Mouse (Mus musculus): Measurements from ENCODE around the gene Spty2d1.
"Not testable (repeated sequence)": the region's sequence is repeated elsewhere in the genome, so short reads cannot be mapped to it uniquely, and the experiment has no call there.

Spty2d1 gene

DNA sequence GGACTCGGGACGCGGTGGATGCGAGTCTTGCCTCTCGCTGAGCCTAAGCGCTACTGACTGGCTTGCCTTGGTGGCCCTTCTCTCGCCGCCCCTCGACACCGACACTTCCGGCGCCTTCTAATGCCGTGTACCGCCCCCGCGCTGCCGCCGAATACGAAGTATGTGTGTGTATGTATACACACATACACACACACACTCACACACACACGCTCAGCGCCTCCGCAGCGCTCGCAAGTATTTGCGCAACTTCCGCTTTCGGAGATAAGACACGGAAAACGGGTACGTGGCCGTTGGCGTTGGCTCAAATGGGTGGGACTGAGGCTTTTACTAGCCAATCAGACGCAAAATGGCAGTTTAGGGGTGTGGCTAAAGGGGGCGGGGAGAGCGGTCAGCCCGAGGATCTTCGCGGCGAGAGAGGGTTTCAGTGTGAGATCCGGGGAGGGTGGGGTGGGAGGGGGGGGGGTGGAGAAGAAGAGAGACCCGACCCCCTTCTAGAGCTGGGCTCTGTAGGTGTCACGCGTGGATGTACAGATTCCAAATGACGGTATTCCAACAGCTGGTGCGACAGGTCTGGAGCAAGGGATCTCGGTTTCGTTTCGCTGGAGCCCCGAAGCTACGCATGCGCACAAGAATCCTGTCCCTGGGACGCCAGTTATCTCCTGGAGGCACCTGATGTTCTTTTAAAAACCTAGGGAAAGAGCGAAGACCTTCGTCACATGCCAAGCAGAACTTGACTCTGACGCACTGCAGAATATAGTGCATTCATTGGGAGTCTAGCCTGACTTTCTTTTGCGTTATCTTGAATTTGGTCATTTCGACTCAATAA is at the start of gene Spty2d1:
Spty2d1 (minus strand) TSS at position 244 of the 826 bp plus-strand sequence.
- peak; percentile 100 for DNase-seq (ENCODE audit: low read depth, low spot score)

DNA sequence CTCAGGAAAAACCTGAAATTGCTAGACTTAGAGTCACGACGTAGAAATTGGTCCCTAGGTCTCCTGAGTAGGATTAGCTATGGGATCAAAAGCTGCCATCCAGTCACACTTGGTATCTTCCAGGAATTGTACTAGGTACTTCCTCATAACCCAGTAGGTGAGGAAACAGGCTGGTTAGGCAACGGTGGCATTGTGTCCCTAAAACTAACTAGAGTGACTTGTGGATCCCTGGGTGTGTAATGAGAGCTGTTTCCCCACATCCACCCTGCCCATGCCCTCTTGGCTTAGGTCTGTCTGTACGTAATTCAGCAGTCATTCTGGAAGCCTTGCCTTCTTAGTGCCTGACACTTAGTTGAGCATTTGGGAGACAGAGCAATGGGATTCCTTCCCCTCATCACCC is 48.1 kb upstream of the Spty2d1 start:
- no peak for DNase-seq (ENCODE audit: low read depth, low spot score)

DNA sequence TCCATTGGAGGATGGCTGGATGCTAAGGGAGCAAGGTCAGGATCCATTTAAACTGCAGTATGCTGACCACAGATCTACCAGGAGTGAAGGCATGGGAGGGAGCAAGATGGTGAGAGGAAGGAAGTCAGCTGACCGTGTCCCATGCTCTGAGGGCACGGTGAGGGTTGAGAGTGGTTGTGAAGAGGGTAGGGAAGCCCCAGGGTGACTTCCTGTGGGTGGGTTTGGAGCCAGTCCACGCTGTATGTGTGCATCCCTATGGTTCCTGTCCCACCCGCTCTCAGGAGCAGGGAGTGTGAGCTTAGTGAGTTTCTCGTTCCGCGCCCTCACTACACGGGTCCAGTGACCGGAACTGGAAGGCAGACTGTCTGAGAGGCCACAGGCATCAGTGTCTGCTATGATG is 47.5 kb upstream of the Spty2d1 start:
- peak; percentile 35 for DNase-seq (ENCODE audit: low read depth, low spot score)

DNA sequence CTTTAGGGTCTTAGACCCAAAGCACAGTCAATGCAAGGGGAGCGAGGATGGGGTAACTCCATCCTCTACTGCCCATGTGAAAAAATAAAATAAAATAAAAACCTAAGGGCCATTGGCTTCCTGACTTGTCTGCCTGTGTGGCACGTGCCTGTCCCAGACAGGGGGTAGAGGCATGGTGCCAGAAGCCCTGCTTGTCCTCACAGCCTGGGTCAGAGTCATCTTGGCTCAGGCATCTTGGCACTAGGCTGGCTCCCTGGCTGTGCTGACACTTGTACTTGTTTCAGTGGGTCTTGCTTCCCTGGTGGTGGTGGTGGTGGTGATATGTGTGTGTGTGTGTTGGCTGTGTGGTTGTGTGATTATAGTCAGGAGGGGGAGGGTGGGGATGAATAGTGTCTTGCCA is 46.5 kb upstream of the Spty2d1 start:
- DNase-seq (ENCODE audit: low read depth, low spot score), result peak; percentile 55

DNA sequence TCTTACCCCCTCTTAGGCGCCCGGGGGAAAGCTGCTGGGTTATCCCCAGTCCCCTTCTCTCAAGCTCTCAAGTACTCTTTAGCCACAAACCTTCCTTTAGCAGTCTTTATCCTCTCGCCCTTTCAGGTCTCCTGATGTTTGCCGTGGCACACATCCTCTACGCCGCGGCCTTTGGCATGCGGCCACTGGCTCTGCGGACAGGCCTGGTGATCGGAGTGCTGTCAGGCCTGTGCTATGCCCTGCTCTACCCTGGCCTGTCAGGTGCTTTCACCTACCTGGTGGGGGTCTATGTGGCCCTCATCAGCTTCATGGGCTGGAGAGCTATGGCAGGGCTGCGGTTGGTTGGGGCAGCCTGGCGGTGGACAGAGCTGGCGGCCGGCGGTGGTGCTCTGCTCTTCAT is 45.1 kb upstream of the Spty2d1 start:
- DNase-seq (ENCODE audit: low read depth, low spot score), result no peak

DNA sequence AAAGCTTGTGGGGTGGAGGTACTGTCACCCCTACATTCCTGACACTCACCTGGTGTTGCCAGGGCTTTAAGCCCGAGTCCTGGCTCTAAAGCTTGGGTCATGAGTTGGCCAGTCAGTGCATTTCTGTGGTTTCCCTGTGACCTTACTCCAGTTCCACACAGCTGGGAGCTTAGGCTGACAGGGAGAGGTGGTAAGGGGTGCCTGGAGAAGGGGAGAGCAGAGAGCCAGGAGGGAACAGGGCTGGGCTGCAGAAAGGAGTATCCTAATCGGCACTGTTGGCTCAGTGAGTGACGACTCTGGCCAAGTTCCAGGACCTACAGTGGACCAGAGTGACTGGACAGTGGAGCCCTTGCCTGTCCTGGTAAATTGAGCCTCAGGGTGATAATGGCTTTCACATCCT is 44.1 kb upstream of the Spty2d1 start:
- DNase-seq (ENCODE audit: low read depth, low spot score), result no peak

DNA sequence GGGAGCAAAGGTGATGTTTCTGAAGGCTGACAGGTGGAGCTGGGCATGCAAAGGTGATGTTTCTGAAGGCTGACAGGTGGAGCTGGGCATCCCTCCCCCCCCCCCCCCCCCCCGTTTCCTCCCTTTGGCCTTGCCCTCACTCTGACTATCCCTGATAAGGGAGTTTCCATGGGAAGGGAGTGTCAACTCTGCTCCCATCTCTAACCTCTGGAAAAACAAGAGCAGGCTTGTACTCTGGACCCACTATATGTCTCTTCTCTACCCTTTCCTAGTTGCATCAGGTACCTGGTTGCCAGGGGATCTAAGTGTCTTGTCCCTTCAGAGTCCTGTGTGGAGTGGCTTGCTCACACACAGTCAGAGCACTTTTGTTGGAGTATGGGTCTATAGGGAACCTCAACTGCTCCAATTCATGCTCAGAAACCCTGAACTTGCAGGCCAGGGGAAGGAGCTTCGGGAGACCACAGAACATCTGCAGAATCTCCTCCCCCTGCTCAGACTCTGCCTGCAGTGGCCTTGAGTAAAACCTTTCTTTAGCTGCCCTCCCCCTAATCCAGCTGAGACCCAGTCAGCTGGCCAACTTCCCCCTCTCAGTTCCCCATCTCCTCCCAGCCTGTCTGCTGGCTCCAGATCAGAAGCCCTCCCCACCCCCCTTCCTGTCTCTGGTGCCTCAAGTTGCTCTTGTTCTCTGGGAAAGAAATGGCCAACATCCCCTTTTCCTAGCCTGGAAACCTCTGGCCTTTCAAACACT is 43.4 kb upstream of the Spty2d1 start:
- DNase-seq (ENCODE audit: low read depth, low spot score), result peak; percentile 80

DNA sequence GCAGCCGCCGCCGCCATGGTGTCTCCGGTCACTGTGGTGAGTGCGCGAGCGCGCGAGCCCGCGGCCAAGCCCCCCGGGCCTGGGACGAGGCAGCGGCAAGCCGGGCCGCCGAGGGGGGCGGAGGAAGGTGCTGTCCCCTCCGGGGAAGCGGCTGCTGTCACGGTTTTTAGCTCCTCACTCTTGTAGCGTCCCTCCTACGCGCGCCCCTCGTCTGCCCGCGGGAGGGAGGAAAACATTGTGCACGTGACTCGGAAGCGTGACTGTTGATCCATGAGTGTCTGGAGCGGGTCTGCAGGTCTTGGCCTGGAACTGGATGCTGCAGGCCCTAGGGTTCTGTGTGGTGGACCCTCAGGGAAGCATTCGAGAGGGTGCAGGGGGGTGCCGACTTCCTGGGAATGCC is 42.6 kb upstream of the Spty2d1 start:
- peak; percentile 73 for DNase-seq (ENCODE audit: low read depth, low spot score)

DNA sequence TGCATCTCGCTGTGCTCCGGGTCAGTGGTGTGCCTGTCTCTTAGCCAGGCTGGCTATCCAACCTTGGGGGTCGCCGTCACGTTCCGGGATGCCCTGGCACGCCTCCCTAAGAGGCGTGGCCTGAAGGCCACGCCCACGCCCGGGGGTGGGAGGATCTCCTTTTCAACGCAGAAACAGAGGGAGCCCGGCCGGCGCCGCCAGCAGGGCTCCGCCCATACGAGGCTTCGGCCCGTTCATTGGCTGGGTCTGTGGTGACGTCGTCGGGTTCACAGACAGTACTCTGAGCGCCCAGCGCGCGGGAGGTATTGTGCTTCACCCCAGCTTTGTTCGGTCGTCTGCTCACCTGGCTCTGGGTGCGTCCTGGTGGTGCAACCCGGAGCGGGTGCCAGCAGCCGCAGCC is 42.2 kb upstream of the Spty2d1 start, which contains the start of gene Tmem86a:
Tmem86a (plus strand) TSS at position 236 of the 400 bp plus-strand sequence.
- peak; percentile 98 for DNase-seq (ENCODE audit: low read depth, low spot score)

DNA sequence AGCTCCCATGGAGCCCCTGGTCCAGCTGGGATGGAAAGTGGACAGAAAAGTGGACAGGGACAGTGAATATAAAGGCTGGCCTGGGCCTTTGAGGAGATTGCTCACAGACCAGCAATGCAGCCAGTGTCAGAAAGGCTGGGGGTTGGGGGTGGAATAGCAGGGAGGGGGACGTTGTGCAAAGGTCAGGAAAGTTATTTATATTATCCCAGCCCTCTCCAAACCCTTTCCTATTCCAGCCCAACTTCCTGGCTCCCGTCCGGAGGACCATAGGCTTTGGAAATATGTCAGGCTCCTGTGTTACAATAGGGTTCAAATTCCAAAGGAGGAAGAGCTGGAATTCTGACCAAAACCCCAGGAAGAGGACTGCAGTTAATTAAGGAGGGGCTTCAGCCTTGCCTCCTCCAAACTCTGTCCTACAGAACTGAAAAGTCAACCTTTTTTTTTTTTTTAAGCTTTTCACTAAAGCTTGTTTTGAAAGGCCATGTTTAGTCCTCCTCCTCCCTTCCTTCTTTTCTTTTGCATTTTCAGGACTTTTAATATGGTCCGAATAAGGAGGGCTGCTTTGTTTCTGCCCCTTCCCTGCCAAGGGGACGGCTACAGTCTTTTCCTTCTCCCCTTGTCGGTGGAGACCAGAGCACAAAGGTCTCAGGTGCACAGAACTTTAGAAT is 34.7 kb upstream of the Spty2d1 start:
- no peak for DNase-seq (ENCODE audit: low read depth, low spot score)

DNA sequence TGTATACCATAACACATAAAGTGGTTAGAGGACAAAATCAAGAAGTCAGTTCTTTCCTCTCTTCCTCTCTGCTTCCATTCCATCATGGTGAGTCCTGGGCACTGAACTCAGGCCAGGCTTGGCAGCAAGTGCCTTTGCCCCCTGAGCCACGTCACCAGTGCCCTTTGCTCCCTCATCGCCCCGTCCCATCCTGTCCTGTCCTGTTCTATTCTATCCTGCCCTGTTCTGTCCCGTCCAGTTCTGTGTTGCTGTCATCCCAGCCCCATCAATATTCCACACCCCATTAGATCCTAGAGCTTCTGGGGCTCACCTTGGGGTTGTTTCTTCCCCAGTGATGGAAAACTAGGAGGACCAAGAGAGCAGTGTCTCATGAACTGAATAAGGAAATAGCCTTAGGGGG is 33.9 kb upstream of the Spty2d1 start:
- no peak for DNase-seq (ENCODE audit: low read depth, low spot score)

DNA sequence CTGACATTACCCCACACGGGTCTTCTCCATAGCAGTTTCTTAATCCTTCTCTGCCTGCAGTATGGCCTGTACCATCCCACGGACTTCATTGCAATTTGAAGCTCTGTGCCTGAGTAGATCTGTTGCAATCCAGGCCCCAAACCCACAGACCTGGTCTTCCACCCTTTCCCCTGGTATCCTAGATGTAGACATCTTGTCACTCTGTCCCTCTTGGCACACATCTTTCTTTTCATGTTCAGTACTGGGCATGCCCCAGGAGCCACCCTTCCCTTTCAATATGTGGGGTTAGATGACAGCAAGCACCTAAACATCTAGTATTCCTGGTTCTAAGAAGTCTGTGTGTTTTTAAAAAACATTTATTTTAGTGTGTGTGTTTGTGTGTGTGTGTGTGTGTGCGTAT is 33.5 kb upstream of the Spty2d1 start:
- no peak for DNase-seq (ENCODE audit: low read depth, low spot score)

DNA sequence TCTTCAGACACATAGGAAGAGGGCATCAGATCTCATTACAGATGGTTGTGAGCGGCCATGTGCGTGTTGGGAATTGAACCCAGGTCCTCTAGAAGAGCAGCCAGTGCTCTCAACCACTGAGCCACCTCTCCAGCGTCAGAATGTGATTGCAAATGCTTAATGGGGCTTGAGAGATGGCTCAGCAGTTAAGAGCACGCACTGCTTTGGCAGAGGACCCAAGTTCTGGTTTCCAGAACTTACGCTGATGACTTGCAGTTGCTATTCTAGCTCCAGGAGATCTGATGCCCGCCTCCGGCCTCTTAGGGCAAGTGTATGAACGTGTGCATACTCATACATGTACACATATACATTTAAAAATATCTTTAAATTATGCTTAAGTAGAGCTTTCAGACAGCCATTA is 27.2 kb upstream of the Spty2d1 start:
- DNase-seq (ENCODE audit: low read depth, low spot score), result no peak

DNA sequence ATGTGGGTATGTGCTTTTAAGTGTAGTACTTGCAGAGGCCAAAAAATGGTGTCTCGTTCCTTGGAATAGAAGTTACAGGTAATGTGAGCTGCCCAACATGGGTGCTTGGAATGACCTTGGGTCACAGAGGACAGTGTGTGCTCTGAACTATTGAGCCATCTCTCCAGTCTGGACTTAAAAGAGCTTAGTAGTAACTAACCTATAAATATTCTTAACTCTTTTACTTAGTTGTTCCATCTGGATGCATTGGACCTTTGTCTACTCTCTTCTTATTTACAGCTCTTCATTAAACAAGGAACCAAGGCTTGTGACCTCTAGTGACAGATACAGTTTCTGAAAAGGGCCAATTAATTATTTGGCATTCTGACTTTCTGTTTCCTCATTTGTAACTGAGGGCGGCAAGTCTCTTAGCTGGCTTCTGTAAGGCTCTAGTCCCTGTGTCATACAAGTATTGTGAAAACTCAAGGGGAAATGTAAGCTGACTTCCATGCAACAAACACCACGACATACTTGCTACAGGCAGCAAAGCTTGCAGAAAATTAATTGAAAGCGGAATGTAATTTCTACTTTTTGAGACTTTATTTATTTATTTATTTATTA is 26.7 kb upstream of the Spty2d1 start:
- no peak for DNase-seq (ENCODE audit: low read depth, low spot score)

DNA sequence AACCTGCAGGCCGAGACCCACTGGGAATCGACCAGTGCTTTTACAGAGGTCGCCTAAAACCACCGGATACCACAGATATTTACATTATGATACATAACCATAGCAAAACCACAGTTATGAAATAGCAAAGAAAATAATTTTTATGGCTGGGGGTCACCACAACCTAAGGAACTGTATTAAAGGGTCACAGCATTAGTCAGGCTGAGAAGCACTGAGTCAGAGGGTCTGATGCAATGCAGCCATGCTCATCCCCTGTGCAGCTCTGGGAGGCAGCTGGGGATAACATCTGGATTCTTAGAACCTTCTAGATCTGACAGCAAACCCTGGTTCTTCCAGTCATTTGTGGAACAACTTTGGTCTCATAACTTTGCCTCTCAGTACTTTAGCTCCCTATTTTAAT is 23.2 kb upstream of the Spty2d1 start:
- no peak for DNase-seq (ENCODE audit: low read depth, low spot score)

DNA sequence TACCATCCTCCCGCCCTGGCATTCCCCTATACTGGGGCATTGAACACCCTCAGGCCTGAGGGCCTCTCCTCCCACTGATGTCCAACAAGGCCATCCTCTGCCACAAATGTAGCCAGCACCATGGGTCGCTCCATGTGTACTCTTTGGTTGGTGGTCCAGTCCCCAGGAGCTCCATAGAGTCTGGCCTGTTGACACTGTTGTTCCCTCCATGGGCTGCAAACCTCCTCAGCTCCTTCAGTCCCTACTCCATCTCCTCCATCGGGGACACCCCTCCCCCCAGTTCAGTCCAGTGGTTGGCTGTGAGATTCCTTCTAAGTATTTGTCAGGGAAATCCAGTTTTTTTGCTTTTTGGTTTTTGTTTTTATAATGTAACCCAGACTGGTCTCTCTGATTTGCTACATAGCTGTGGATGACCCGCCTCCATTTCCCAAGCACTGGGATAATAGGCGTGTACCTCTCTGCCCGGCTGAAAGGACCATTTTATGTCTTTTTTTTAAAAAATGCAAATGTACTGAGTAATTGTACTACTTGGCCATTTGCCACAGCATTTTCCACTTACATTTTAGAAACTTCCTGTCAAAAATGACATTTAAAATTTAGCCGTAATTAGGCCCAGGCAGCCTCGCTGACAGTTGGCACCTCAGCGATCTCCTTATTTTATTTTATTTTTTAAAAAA is 22.4 kb upstream of the Spty2d1 start:
- no peak for DNase-seq (ENCODE audit: low read depth, low spot score)

DNA sequence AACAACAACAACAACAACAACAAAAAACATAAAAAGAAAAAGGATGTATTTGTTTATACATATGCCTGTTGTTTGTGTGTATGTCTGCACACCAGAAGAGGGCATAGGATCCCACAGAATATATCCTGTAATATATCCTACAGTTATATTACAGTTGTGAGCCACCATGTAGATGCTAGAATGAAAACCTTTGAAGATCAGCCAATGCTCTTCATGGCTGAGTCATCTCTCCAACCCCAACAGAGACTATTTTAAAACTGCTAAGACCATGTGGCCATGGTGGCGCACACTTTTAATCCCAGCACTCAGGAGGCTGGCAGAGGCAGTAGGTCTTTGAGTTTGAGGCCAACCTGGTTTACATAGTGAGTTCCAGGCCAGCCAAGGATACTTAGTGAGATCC is 19.3 kb upstream of the Spty2d1 start:
- peak; percentile 53 for DNase-seq (ENCODE audit: low read depth, low spot score)

DNA sequence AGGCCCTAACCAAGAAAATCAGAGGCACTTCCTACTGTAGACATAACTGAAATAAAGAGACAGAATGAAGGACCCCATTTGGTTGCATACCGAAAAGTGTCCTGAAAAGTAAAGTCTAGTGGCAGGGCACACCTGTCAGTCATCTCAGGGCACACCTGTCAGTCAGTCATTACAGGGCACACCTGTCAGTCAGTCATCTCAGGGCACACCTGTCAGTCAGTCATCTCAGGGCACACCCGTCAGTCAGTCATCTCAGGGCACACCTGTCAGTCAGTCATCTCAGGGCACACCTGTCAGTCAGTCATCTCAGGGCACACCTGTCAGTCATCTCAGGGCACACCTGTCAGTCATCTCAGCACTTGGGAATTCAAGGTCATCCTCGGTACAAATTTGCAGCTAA is 18.7 kb upstream of the Spty2d1 start:
- DNase-seq (ENCODE audit: low read depth, low spot score), result not testable (repeated sequence)

DNA sequence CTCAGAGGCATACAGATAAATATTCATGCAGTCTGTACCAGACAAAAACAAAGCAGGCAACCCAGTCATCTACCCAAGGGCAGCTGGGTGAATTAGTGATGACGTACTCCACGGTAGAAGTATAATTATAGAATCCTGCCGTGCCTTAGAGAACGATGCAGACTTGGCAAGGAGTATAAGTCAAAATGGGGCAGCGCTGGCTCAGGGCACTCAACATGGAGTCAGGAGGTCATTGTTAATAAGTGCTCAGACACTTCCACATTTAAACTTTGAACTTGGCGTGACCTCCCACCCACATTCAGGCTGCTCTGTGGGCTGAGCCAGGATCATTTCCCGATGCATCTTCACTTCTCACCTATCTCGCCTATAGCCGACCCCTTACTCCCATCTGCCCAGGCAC is 17.2 kb upstream of the Spty2d1 start:
- DNase-seq (ENCODE audit: low read depth, low spot score), result no peak

DNA sequence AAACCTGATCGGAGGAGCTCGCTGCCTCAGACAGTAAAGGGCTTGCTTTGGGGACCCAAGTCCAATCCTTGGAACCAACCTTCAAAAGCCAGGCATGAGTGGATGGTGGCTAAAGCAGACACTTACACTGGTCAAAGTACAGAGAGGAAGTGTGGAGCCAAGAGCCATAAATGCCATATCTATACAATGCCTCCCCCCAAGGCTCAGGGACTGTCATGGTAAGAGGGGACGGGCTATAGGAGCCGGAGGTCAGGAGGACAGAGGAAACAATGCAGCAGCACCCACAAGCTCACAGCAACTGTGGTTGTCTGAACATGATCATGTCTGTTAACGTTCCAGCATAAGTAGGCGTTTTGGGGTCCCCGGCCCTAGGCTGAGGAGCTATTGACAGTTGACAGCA is 16.2 kb upstream of the Spty2d1 start:
- no peak for DNase-seq (ENCODE audit: low read depth, low spot score)

DNA sequence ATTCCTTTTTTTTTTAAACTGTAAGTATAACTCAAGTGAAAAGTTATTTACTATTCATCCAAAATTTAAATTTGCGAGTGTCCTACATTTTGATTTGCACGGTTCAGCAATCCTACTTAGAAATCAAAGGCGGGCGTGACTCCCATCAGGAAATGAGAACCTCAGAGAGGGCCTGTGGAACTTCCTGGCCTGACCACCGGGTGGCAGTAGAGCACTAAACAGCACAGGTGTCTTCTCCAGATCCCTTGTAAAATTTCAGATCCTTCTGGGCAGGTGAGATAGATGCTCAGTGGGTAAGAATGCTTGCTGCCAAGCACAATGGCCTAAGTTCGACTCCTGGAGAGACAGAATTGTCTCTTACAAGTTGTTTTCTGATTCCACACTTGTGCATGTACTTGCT is 15.3 kb upstream of the Spty2d1 start:
- DNase-seq (ENCODE audit: low read depth, low spot score), result peak; percentile 83

Data from brain, adult 2 months (tissue).